Mouse (Mus musculus) bone marrow macrophage, adult 2 months (primary cell): ENCODE measurements around the gene Gm10643.

Experiments used
- CTCF ChIP-seq: IDR thresholded peaks from 2 replicates; pipeline ENCODE4 v1.5.1; 2012; ENCODE audit warnings: low read depth, mild to moderate bottlenecking, low read length, moderate library complexity
- POLR2A ChIP-seq: IDR thresholded peaks from 2 replicates; pipeline ENCODE4 v1.6.1; 2012; ENCODE audit warnings: mild to moderate bottlenecking, low read depth, low read length, borderline replicate concordance

DNA sequence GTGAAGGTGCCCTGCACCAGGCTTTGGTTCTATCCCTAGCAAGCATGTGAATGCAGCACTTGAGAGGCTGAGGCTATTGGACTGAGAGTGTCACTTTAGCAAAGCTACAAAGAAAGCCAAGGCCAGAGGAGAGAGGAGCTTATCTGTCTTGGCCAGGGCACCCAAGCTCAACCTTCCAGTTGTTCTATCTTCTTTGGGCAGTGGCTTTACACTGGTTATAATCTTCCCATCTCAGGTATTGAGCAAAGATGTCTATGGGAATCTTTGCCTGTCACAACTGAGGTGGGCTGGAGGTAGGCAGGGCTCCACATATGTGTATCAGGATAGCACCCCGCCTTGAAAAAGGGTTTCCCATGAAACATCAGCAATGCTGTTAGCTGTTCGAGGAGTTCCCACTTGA, 4.7 kb downstream of the Gm10643 start:
- TF ChIP-seq CTCF (no peak), POLR2A (no peak)
